Mouse (Mus musculus): ENCODE data around the gene Stxbp6. TPM values are rescaled to one million over a fixed set of nuclear protein-coding genes. Genes with fewer than 3 reads are reported as not detected.

The Stxbp6 gene
- 8.3 TPM for polyA plus RNA-seq (2014; fragmentation: Illumina TruSeq; extraction: RNeasy Lipid Tissue Mini Kit (QIAGEN cat#74804); ENCODE audit: low read depth, low replicate concordance)

GRCm38 (mm10) chr12:45074611-45075342, at the start of gene Stxbp6:
Stxbp6 (minus strand) TSS chr12:45074709.

Data from adipose tissue, adult 10 weeks (tissue).